17 mouse cellular contexts compared by ENCODE assay signal in the genomic region with DNA sequence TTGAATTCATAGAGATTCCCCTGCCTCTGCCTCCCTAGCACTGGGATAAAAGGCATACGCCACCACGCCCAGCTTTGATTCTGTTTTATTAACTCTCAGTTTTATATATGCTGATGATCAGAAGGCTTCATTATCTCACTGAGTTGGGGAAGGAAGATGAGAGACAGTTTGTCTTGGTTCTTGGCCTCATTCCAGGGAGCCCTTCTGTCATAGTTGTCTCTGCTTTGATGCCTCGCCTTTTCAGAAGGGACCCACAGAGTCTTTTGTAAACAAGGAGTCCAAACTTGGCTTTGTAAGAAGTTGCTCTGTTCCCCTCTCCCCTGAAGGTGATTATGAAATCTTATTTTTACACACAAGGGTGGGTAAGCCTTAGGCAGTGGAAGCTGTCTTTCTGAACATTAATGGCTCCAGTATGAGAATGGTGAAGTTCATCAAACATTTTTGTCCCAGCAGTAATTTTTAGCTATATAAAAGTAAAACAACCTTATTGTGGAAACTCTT. TPM values are rescaled to one million over a fixed set of nuclear protein-coding genes. Genes with fewer than 3 reads are reported as not detected.
DNase-seq lines count a peak whose midpoint lies in the region; ATAC-seq and TF ChIP-seq lines count a peak whose summit lies in the region.
"Had no signal": no experiment of that assay in that cellular context is flagged by ENCODE, and none has a peak within 500 bp of the region (broad histone marks: within the 10 kb centered on the region; RNA-seq: fewer than 3 reads in every experiment).

No protein-coding gene starts in this region.

- no peaks in the 10 kb centered on the region for H3K27me3 ChIP-seq in heart, embryonic 12.5 days (replicated peaks)
- H3K27me3 ChIP-seq in lung, embryonic 15.5 days, result no peaks in the 10 kb centered on the region
- no peaks in the 10 kb centered on the region for H3K27me3 ChIP-seq in kidney, embryonic 14.5 days (ENCODE audit: control insufficient read depth, insufficient read depth, low read length)
- H3K27me3 ChIP-seq: forebrain, embryonic 15.5 days; limb, embryonic 12.5 days; liver, embryonic 15.5 days had no signal

- no peaks in the 10 kb centered on the region for H3K9me3 ChIP-seq in heart, embryonic 12.5 days (replicated peaks)
- no peaks in the 10 kb centered on the region for H3K9me3 ChIP-seq in lung, embryonic 15.5 days
- no peaks in the 10 kb centered on the region for H3K9me3 ChIP-seq in kidney, embryonic 14.5 days (ENCODE audit: control insufficient read depth, low read length)
- H3K9me3 ChIP-seq: forebrain, embryonic 15.5 days; limb, embryonic 12.5 days; liver, embryonic 15.5 days; midbrain, embryonic 10.5 days had no signal

- ATAC-seq in heart, embryonic 12.5 days (ENCODE audit: insufficient number of reproducible peaks, low FRiP score), result no peak
- ATAC-seq in lung, embryonic 15.5 days (ENCODE audit: borderline replicate concordance, extremely low read depth, low FRiP score, low TSS enrichment), result peak; percentile 77
- ATAC-seq in kidney, embryonic 14.5 days (ENCODE audit: low FRiP score, low TSS enrichment), result no peak
- ATAC-seq: forebrain, embryonic 15.5 days had no signal

- 76% methylated on average over 3 of the region's 3 CpGs for WGBS in heart, embryonic 12.5 days
- 47% methylated on average over 3 of the region's 3 CpGs for WGBS in lung, embryonic 15.5 days
- WGBS in lung, adult 2 months, result 60% methylated on average over 3 of the region's 3 CpGs
- 94% methylated on average over 3 of the region's 3 CpGs for WGBS in kidney, embryonic 14.5 days

- no peak overlapping the region for H3K9ac ChIP-seq in heart, embryonic 12.5 days
- H3K9ac ChIP-seq in lung, embryonic 15.5 days, result no peak overlapping the region
- H3K9ac ChIP-seq in kidney, embryonic 14.5 days (ENCODE audit: low read depth, low read length), result no peak overlapping the region
- H3K9ac ChIP-seq: forebrain, embryonic 15.5 days; limb, embryonic 12.5 days; liver, embryonic 15.5 days had no signal

- TF ChIP-seq CTCF in lung, adult 2 months (IDR thresholded peaks at IDR 0.05; ENCODE audit: insufficient read depth, low read length), result no peak
- TF ChIP-seq CTCF in layer of hippocampus, adult 2 months (conservative IDR thresholded peaks at IDR 0.05), result no peak

- intact Hi-C loops in heart, postnatal 10 days (cut with DNase I), result no loop called here

- H3K4me2 ChIP-seq in heart, embryonic 12.5 days, result no peak overlapping the region
- H3K4me2 ChIP-seq in lung, embryonic 15.5 days, result no peak overlapping the region
- H3K4me2 ChIP-seq in kidney, embryonic 14.5 days (replicated peaks; ENCODE audit: low read depth, low read length), result no peak overlapping the region
- H3K4me2 ChIP-seq: forebrain, embryonic 15.5 days; limb, embryonic 12.5 days; liver, embryonic 15.5 days had no signal

- no peaks in the 10 kb centered on the region for H3K36me3 ChIP-seq in heart, embryonic 12.5 days
- no peaks in the 10 kb centered on the region for H3K36me3 ChIP-seq in lung, embryonic 15.5 days
- no peaks in the 10 kb centered on the region for H3K36me3 ChIP-seq in kidney, embryonic 14.5 days (ENCODE audit: control insufficient read depth, insufficient read depth, low read length)
- H3K36me3 ChIP-seq: forebrain, embryonic 15.5 days; limb, embryonic 12.5 days; liver, embryonic 15.5 days; midbrain, embryonic 10.5 days had no signal

- 0 out of 2 replicates have a peak overlapping the region, but pooled peaks have one; percentile 4 for H3K27ac ChIP-seq in heart, embryonic 12.5 days (ENCODE audit: poor library complexity, severe bottlenecking)
- no peak overlapping the region for H3K27ac ChIP-seq in lung, embryonic 15.5 days
- H3K27ac ChIP-seq in layer of hippocampus, adult 2 months, result peak overlapping the region; percentile 7; the same call in 1 of the 2 replicates
- H3K27ac ChIP-seq in kidney, embryonic 14.5 days (ENCODE audit: low read depth, low read length), result no peak overlapping the region
- H3K27ac ChIP-seq: forebrain, embryonic 15.5 days; limb, embryonic 12.5 days; liver, embryonic 15.5 days; midbrain, embryonic 10.5 days had no signal

- H3K4me3 ChIP-seq in heart, embryonic 12.5 days, result no peak overlapping the region
- H3K4me3 ChIP-seq in lung, embryonic 15.5 days, result no peak overlapping the region
- H3K4me3 ChIP-seq in lung, adult 2 months (replicated peaks; ENCODE audit: extremely low read depth, low read depth, low read length), result no peak overlapping the region
- H3K4me3 ChIP-seq in layer of hippocampus, adult 2 months, result no peak overlapping the region
- no peak overlapping the region for H3K4me3 ChIP-seq in kidney, embryonic 14.5 days (ENCODE audit: low read length)
- H3K4me3 ChIP-seq: forebrain, embryonic 15.5 days; limb, embryonic 12.5 days; liver, embryonic 15.5 days; midbrain, embryonic 10.5 days; myocyte had no signal

- TF ChIP-seq POLR2A in lung, adult 2 months (IDR thresholded peaks at IDR 0.05; ENCODE audit: borderline replicate concordance, extremely low read depth, low read depth, low read length), result no peak

- no peak for DNase-seq in heart, postnatal 10 days
- no peak for DNase-seq in lung, adult 2 months
- DNase-seq in layer of hippocampus, adult 2 months (ENCODE audit: low spot score in 2 of 2), result peak in 1 of 2 experiments; percentile 23
- DNase-seq in frontal cortex, postnatal 10 days (ENCODE audit: low spot score in 2 of 2), result no peak
- DNase-seq: adrenal gland, adult 8-10 months; gastrocnemius, postnatal 25 days; heart, postnatal 14 days; kidney, postnatal 14 days; right cerebral cortex, postnatal 14 days had no signal

- peaks cover 62% of the 10 kb centered on the region for H3K4me1 ChIP-seq in heart, embryonic 12.5 days (replicated peaks)
- H3K4me1 ChIP-seq in lung, embryonic 15.5 days, result peaks cover 19% of the 10 kb centered on the region
- peaks cover 23% of the 10 kb centered on the region for H3K4me1 ChIP-seq in lung, adult 2 months (ENCODE audit: control insufficient read depth, insufficient read depth, low read length)
- H3K4me1 ChIP-seq in kidney, embryonic 14.5 days (ENCODE audit: control insufficient read depth, insufficient read depth, low read length), result peaks cover 33% of the 10 kb centered on the region
- H3K4me1 ChIP-seq: forebrain, embryonic 15.5 days; limb, embryonic 12.5 days had no signal

RNA-seq across cellular contexts. Expression of a gene that starts 40.7 kb away (rescaled TPM):
- polyA plus RNA-seq in heart, embryonic 12.5 days (2016; fragmentation: Nextera tagmentation; extraction: Ambion mirVana), result 66.9 and 73.2 TPM in 2 replicates
- 10 to 100 TPM; 94.0 to 95.4 TPM for total RNA-seq in heart, postnatal 10 days (2021)
- polyA plus RNA-seq in lung, embryonic 15.5 days (2015; fragmentation: Nextera tagmentation; extraction: Ambion mirVana), result 31.2 and 39.0 TPM in 2 replicates
- polyA plus RNA-seq in lung, adult 2 months (2012; rRNA removed), result 29.9 and 41.7 TPM in 2 replicates
- 10 to 100 TPM; 66.5 to 73.6 TPM for total RNA-seq in layer of hippocampus, adult 2 months (2021)
- polyA plus RNA-seq in kidney, embryonic 14.5 days (2014; fragmentation: Nextera tagmentation; extraction: Ambion mirVana), result 45.0 and 69.8 TPM in 2 replicates

Comparison
In these comparisons a context has a peak if more than half of its experiments do, and no peak if none do; other contexts are left out.
1. H3K27ac ChIP-seq: peak in heart, embryonic 12.5 days (single experiment) and layer of hippocampus, adult 2 months (single experiment); none in lung, embryonic 15.5 days (single experiment) and kidney, embryonic 14.5 days (single experiment).